Mouse (Mus musculus): ENCODE results near the gene Dst.

Gene Dst

DNA sequence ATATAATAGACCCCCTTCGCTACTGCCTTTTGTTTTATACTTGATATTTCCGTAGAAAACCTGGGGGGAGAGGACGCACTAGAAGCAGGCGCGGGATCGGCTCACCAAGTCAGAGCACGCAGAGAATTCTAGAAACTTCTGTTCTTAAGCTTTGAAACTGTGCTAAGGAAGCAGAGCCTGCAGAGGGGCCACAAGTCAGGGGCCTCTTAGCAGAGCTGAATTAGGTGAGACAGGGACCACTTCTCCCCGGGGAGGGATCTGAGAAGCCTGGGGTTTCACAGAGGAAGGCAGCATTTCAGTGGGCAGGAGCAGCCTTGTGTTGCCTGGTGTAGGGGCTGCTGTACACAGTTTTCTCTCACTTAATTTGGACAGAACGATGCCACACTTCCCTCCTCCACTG lies 115.1 kb downstream of the Dst start:
- no peak for DNase-seq (ENCODE audit: low spot score in 2 of 2)

DNA sequence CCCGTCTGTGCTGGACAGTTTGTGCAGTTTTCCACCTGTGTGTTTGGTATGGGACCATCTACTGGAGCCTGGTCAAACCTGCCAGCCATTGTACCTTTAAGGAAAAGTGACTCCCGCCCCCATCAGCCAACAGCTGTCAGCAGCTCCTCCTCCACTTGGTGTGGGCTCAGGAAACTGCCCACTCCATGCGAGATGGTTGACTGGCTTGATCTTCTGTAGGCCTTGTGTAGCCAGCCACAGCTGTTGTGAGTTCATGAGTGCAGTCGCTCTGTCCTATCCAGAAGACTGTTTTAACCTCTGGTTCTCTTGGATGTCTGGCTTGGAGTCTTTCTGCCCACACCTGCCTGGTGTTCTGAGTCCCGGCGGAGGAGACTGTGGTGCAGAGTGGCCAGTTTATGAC lies 117.9 kb downstream of the Dst start:
- no peak for DNase-seq (ENCODE audit: low spot score in 2 of 2)

DNA sequence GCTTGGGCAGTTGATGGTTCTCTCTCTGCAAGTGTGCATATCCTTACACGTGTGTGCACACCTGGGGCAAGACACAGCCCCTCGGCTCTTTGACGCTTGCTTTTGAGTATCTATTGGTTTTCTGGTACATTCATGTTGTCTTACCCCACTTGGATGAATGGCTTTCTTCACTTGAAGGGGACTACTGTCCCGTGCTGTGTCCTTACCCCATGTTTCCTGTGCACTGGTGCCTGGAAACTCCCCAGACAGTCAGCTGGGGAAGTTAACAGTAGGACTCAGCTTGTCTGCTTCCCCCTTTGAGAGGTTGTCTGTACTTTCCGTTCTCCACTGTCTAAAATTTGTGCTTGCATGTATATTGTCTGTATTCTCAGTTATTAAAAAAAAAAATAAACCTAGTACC lies 120.7 kb downstream of the Dst start:
- DNase-seq (ENCODE audit: low spot score in 2 of 2): no peak

DNA sequence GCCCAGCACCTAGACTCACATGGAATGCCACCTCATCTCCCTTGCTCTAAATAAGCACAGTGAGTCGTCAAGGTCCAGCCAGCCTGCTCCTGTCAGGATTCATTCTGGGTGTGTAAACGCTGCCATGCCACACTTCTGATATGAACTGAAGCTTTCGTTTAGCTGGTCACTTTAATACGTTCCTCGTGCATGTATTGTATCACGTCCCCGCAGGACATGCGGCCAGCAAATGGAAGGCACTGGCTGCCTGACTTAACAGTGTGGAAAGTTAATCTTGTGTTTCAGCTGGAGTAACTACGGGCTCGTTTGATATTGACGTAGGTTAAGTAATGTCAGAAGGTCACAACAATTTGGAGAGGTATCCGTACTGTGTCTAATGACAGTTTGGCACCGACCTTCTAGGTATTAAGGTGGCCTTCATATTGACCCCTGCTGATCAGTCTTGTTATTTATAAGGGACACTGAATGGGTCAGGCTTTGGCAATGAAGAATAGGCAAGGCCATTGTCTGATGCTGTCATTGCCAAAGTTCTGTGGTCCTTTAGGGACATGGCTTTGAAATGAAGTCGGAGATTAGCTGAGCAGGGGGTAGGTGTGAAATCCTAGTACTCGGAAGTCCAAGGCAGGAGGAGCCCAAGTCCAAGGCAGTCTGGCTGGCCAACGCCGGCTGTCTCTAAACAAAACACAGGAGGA lies 122.5 kb downstream of the Dst start:
- DNase-seq (ENCODE audit: low spot score in 2 of 2): no peak

- no peak for DNase-seq (ENCODE audit: low spot score in 2 of 2)
These were observed 125.0 kb downstream of the Dst start for GRCm38 (mm10) chr1:34033052-34033451.

- DNase-seq (ENCODE audit: low spot score in 2 of 2): no peak
These were observed 125.5 kb downstream of the Dst start for GRCm38 (mm10) chr1:34033478-34033877.

DNA sequence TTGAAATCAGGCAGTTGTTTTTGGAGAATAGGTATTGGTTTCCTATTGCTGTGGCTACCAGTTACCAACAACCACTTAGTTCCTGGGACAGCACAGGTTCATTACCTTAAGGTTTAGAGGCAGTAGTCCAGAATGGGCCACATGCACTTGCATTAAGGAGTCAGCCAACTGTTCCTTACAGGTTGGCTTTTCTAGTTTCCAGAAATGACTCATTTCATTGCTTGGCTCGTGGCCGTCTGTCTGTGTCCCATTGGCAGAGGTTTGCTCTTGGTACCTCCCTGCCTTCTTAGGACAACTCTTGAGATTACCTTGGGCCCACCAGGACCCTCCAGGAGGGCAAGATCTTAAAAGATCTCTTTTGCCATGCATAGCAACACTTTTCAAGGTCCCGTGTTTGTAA lies 125.9 kb downstream of the Dst start:
- DNase-seq (ENCODE audit: low spot score in 2 of 2): no peak

- no peak for DNase-seq (ENCODE audit: low spot score in 2 of 2)
These were observed 128.1 kb downstream of the Dst start for GRCm38 (mm10) chr1:34036111-34036510.

- DNase-seq (ENCODE audit: low spot score in 2 of 2): no peak
These were observed 130.5 kb downstream of the Dst start for GRCm38 (mm10) chr1:34038571-34038970.

DNA sequence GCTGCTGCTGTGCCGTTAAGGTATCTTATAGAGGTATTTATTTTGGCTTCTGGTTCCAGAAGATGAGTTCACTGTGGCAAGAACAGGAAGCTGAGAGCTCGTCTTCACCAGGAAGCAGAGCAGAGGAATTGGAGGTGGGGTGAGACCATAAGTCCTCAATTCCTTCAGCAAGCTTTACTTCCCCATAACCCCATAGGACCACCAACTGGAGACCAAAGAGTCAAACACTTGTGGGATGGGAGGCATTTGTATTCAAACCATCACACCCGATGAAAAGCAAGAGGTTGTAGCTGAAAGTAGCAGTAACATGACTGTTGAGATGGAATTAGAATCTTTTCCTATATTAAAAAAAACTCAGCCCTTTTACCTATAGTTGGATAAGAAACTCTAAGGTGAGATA lies 132.0 kb downstream of the Dst start:
- no peak for DNase-seq (ENCODE audit: low spot score in 2 of 2)

DNA sequence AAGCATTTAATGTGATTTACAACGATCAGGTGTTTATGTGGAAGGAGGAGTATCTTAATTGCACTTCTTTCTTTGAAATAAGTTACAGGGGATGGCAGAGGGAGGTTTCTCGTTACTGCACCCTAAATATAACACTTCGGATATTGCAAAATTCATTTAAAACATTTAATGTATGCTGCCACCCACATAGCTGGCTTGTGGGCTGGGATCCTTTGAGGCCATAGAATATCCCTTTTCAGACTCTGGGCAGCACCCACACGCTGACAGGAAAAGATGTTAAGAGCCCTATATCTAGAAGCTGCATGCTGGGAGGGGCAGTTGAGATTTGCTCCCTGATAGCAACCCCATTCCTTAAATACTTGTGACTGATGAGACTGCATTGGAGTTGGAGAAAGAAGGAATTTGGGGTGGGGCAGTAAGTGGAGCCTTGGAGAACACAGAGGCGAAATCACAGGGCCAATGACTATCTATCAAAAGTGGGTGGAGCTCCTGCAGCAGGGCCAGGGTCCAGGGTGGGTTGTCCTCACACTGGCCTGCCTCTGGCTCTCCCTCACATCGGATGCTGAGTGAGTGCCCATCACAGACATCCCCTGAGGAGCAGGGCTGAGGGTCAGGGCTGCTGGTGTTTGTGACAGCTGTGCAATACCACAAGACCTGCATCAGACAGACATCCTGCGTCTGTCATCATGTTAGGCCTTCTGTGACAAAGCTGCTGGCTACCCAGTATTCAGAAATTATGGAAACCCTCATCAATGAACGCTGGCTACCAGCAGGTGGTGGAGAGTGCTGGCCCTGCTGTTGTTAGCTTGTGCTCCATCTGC lies 133.1 kb downstream of the Dst start:
- DNase-seq (ENCODE audit: low spot score in 2 of 2): peak in 1 of 2 experiments; percentile 70

DNA sequence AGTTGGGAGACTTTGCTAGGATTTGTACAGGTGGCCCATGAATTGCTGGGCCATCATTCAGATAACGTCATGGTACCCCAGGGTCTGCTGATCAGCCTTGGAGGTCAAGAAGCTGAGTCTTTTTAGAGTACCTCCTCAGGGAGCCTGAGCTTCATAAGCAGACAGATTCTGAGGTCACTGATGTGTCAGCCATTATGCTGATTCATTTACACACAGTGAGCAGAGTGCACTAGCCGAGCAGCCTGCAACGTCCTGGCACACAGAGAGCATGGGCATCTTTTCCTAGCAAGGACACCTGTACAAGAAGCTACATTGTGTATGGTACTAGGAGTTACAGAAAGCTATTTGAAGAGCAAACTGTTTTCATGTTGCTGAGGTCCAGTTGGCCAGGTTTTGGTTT lies 134.3 kb downstream of the Dst start:
- DNase-seq (ENCODE audit: low spot score in 2 of 2): no peak

DNA sequence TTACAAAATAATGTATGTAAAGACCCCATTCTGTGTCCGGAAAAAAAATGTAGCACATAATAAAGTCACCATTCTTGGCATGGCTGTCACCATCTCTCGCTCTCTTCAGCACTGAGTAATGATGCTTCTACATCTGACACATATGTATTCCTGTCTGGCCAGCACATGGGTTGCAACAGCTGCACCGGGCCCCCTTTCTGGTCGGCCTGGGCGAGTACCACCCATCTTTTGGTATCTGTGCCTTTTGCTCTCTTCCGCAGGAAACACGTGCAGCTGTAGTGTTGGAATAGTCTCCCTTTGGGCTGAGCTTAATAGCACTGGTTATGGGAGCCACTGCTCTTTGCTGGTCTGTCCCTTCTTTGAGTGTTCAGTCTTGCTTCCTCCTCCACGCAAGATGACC lies 135.3 kb downstream of the Dst start:
- no peak for DNase-seq (ENCODE audit: low spot score in 2 of 2)

- no peak for DNase-seq (ENCODE audit: low spot score in 2 of 2)
These were observed 136.0 kb downstream of the Dst start for GRCm38 (mm10) chr1:34043836-34044550.

GRCm38 (mm10) chr1:34044675-34045074 lies 136.7 kb downstream of the Dst start:
- DNase-seq (ENCODE audit: low spot score in 2 of 2): no peak

DNA sequence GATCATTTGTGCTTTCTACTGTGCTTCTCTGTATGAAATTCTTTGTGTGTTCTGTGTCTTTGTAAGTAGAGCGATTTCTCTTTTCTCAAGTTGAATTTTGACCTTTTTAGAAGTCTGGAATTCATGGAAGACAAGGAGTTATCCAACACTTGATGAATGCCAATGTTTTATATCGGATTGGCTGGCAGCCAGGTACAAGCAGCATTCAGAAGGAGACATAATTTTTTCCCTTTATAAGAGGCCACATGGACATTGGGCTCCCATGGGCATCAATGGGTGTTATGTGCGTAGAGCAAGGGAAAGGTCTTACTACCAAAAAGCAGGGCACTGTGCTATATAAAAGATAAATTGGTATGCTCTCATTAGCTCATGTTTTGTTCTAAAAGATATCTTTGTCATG lies 139.3 kb downstream of the Dst start:
- DNase-seq (ENCODE audit: low spot score in 2 of 2): no peak

- DNase-seq (ENCODE audit: low spot score in 2 of 2): no peak
These were observed 143.2 kb downstream of the Dst start for GRCm38 (mm10) chr1:34051251-34051650.

GRCm38 (mm10) chr1:34052422-34052821 lies 144.4 kb downstream of the Dst start:
- no peak for DNase-seq (ENCODE audit: low spot score in 2 of 2)

DNA sequence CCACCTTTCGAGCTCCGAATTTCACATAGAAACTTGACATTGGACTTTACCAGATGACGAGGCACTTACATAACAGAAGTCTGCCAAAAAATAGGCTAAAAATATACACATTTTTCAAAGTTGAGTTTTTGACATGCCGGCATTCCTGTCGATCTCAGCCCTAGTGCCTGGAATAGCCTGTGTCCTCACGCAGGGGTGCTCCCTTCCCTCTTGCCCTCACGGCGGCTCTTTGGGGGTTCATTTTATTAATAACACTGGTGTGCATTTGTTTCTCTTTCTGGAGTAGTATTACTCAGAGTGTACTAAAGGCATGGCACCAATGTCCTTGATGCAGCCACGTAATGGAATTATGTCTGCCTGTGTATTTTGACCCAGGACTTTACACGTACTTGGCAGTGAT lies 146.9 kb downstream of the Dst start:
- DNase-seq (ENCODE audit: low spot score in 2 of 2): no peak

DNA sequence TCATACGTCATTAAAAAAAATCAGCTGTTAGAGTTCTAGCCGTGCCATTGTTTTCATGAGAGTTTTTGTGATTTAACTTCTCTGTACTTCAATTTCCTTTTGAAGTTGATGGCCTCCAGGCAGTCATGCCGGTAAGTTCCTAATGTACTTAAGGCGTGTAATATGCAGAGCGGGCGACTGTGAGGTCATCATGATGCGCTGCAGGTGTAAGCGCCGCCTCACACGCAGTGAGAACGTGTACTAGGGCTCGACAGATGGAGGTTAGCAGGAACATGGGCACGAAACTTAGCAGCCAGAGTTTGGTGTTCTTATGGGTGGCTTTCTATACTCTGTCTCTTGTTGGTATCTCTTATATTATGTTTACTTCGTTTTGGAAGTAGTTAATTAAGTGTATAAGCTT lies 148.6 kb downstream of the Dst start:
- no peak for DNase-seq (ENCODE audit: low spot score in 2 of 2)

GRCm38 (mm10) chr1:34059231-34059630 lies 151.2 kb downstream of the Dst start:
- DNase-seq (ENCODE audit: low spot score in 2 of 2): no peak

- no peak for DNase-seq (ENCODE audit: low spot score in 2 of 2)
These were observed 152.4 kb downstream of the Dst start for GRCm38 (mm10) chr1:34060446-34060845.

DNA sequence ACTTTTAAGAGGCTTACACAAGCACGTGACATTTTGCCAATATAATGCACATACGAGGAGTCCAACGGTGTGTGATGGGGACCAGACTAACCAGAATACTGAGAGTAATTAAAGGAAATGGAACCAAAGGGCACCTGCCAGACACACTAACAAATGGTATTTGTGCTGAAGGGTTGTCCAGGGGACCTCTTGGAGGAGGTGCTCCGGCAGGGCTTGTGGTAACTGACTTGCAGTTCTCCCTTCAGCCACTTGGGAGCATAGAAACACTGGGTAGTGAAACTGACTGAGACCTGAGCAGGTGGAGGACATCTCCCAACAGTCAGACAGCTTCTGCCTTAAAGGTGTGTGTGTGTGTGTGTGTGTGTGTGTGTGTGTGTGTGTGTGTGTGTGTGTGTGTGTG lies 153.1 kb downstream of the Dst start:
- DNase-seq (ENCODE audit: low spot score in 2 of 2): peak; percentile 58 to 78
